Mouse (Mus musculus): ENCODE measurements around the gene Ccdc97.

Ccdc97 gene

DNA sequence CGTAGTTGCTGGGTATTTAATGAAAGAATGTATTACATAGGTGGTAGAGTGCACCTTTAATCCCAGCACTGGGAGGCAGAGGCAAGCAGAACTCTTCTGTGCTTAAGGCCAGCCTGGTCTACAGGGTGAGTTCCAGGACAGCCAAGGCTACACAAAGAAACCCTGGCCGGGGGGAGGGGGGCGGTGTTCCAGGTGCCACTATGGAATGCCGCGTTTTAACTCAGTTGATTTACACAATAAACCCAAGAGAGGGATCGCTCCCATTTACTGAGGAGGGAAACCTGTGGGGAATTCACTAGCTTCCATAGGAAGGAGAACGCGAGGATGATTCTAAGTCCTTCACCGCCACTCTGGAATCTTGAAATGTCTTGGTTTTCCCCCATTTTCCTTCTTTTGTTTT, 49.3 kb downstream of the Ccdc97 start:
- DNase-seq (ENCODE audit: low read depth, low spot score) = no peak

DNA sequence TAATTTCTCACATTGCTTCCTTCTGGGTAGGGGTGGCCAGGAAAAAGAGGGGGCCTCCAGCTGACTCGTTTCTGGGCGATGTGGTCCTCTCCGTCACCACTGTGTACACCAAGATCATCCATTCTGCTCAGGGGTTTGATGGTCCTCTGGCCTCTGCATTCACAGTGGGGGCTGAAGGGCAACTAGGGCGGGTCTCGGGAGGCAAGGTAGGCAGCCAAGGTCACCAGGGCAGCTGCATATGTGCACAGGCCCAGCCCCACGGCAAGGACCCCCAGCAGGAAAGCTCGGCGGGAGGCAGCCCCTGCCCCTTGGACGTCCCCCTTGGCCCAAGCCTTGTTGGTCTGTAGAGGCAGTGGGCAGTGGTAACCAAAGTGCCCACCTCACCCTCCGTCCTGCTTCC, 49.7 kb downstream of the Ccdc97 start:
- no peak for DNase-seq (ENCODE audit: low read depth, low spot score)

DNA sequence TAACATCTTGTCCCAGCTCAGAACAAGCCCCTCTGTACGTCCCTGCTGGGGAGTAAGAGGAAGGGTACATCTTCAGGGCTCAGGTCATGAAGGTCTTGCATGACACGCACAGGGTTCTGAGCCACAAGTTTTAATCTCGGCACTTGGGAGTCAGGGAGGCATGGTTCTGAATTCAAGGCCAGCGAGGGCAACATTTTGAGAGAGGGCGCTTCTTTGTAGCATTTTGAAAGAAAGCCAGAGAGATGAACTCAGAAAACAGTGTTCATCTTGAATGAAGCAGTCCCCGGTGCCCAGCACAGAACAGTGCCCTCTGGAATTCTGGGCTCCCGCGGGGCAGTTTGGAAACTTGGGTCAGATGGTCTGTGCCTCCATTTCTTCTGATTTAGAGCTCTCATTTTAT, 52.5 kb downstream of the Ccdc97 start:
- no peak for DNase-seq (ENCODE audit: low read depth, low spot score)

Measured in CD4-positive, CD25-positive, alpha-beta regulatory T cell, adult 2 months (primary cell).